Mouse (Mus musculus): Measurements from ENCODE around the gene Awat1. TPM values are rescaled to one million over a fixed set of nuclear protein-coding genes. Genes with fewer than 3 reads are reported as not detected.
A peak's percentile ranks its signal among the peaks of the same experiment; 100 is the strongest.

Gene Awat1
- polyA plus RNA-seq, 1 experiment from 2014 or later = not detected

DNA sequence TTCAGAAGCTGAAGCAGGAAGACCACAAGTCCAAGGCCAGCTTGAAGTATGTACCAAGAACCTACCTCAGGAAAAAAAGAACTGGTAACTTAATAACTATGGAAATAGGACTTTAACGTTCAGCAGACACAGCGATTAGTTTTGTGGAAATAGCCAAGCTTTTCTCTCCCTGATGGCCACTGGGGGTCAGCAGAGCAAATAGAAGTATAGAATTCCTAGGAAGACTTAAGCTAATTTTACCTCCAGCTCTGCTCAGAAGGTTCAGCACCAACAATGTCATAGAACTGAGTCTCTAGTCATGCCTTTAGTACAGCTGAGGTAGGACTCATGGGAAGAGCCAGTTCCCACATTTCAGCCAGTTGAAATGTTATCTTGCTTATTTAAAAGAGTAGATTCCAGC lies 49.3 kb downstream of the Awat1 start:
- WGBS = 62% methylated on average over 2 of the region's 2 CpGs
- H3K4me3 ChIP-seq (ENCODE audit: low read depth, low read length) = no peak overlapping the region
- H3K4me1 ChIP-seq (ENCODE audit: control insufficient read depth, insufficient read depth, low read length) = no peaks in the 10 kb centered on the region
- H3K9me3 ChIP-seq (ENCODE audit: control insufficient read depth, low read length) = no peaks in the 10 kb centered on the region
- no peak overlapping the region for H3K9ac ChIP-seq (ENCODE audit: low read length)
- peaks cover 5% of the 10 kb centered on the region for H3K27me3 ChIP-seq (ENCODE audit: control insufficient read depth, insufficient read depth, low read length)
- H3K36me3 ChIP-seq (ENCODE audit: control insufficient read depth, insufficient read depth, low read length) = peaks cover 2% of the 10 kb centered on the region; the same call in 1 of the 2 replicates
- H3K4me2 ChIP-seq = no peak overlapping the region
- DNase-seq (ENCODE audit: low spot score, missing footprints) (no peak), ATAC-seq (ENCODE audit: low FRiP score) (no peak)
- no peak overlapping the region for H3K27ac ChIP-seq (ENCODE audit: low read depth, low read length)

DNA sequence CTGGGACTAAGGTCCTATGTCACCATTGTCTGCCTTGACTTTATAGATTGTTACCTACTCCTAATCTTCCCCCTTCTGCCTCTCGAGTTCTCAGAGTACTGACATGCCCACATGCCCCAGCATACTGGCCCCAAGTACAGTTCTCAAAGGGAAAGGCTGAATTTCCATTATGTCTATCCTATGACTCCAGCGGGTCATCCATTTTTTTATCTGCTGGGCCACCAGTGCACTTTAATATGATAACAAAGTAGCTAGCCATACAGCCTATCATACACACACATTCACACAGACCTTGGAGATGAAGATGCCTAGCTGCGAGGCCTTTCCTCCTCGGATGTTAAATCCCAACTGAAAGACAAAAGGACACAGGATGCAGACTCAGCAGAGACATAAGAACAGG lies 52.2 kb downstream of the Awat1 start:
- no peaks in the 10 kb centered on the region; the same call in 1 of the 2 replicates for H3K4me1 ChIP-seq (ENCODE audit: control insufficient read depth, insufficient read depth, low read length)
- H3K27ac ChIP-seq (ENCODE audit: low read depth, low read length) = no peak overlapping the region
- H3K9ac ChIP-seq (ENCODE audit: low read length) = no peak overlapping the region
- ATAC-seq (ENCODE audit: low FRiP score) (no peak), DNase-seq (ENCODE audit: low spot score, missing footprints) (no peak)
- peaks cover 5% of the 10 kb centered on the region for H3K27me3 ChIP-seq (ENCODE audit: control insufficient read depth, insufficient read depth, low read length)
- peaks cover 2% of the 10 kb centered on the region; the same call in 1 of the 2 replicates for H3K36me3 ChIP-seq (ENCODE audit: control insufficient read depth, insufficient read depth, low read length)
- no peak overlapping the region for H3K4me2 ChIP-seq
- H3K4me3 ChIP-seq (ENCODE audit: low read depth, low read length) = no peak overlapping the region
- 88% methylated on average over 4 of the region's 4 CpGs for WGBS
- no peaks in the 10 kb centered on the region for H3K9me3 ChIP-seq (ENCODE audit: control insufficient read depth, low read length)

DNA sequence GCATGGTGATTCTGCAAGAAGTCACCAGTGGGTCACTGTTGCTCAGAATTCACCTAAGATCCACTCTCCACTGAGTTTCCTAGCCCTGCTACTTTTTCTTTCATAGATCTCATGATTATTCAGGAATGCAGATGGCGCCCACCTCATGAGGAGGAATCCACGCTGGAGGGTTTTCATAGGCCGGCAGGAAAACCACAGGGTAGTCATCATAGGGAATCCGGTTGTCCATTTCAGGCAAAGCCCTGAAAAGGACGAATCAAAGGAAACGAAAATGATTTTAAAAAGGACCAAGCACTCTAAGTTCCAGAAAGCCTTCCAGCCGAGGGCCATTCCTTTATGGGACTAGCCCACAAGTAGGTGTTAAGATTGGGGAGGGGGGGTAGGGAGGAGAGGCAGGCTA lies 53.1 kb downstream of the Awat1 start:
- DNase-seq (ENCODE audit: low spot score, missing footprints) (no peak), ATAC-seq (ENCODE audit: low FRiP score) (peak; percentile 14; the same call in 1 of the 2 replicates)
- no peaks in the 10 kb centered on the region for H3K9me3 ChIP-seq (ENCODE audit: control insufficient read depth, low read length)
- 41% methylated on average over 7 of the region's 7 CpGs for WGBS
- peaks cover 4% of the 10 kb centered on the region; the same call in 1 of the 2 replicates for H3K27me3 ChIP-seq (ENCODE audit: control insufficient read depth, insufficient read depth, low read length)
- no peak overlapping the region for H3K27ac ChIP-seq (ENCODE audit: low read depth, low read length)
- peak overlapping the region; percentile 59 for H3K4me3 ChIP-seq (ENCODE audit: low read depth, low read length)
- H3K36me3 ChIP-seq (ENCODE audit: control insufficient read depth, insufficient read depth, low read length) = peaks cover 2% of the 10 kb centered on the region; the same call in 1 of the 2 replicates
- no peaks in the 10 kb centered on the region; the same call in 1 of the 2 replicates for H3K4me1 ChIP-seq (ENCODE audit: control insufficient read depth, insufficient read depth, low read length)
- H3K4me2 ChIP-seq = peak overlapping the region; percentile 48
- H3K9ac ChIP-seq (ENCODE audit: low read length) = peak overlapping the region; percentile 57

DNA sequence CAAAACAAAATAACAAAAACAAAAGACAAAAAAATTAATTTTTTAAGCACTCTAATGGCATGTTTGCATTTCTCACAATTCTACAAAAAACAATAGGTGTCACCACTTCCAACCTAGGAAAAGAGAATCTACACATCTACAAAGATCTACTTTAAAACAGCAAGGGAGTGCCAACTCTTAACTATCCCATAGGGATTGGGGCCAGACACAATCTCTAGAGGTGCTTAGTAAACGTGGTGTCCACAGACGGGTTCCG lies 53.4 kb downstream of the Awat1 start, which contains the start of gene Kif4:
TSS of gene Kif4 (plus strand) at position 192 of the 256 bp plus-strand sequence.
- H3K4me2 ChIP-seq = peak within 1 kb of the TSS; percentile 53
- H3K9me3 ChIP-seq (ENCODE audit: control insufficient read depth, low read length) = no peaks in the 10 kb centered on the region
- DNase-seq (ENCODE audit: low spot score, missing footprints) (no peak), ATAC-seq (ENCODE audit: low FRiP score) (no peak)
- peaks cover 2% of the 10 kb centered on the region; the same call in 1 of the 2 replicates for H3K36me3 ChIP-seq (ENCODE audit: control insufficient read depth, insufficient read depth, low read length)
- WGBS = 23% methylated on average over 3 of the region's 3 CpGs
- H3K4me3 ChIP-seq (ENCODE audit: low read depth, low read length) = peak within 1 kb of the TSS; percentile 59
- no peaks in the 10 kb centered on the region; the same call in 1 of the 2 replicates for H3K4me1 ChIP-seq (ENCODE audit: control insufficient read depth, insufficient read depth, low read length)
- H3K27me3 ChIP-seq (ENCODE audit: control insufficient read depth, insufficient read depth, low read length) = peaks cover 4% of the 10 kb centered on the region; the same call in 1 of the 2 replicates
- peak within 1 kb of the TSS; percentile 73 for H3K9ac ChIP-seq (ENCODE audit: low read length)
- H3K27ac ChIP-seq (ENCODE audit: low read depth, low read length) = peak within 1 kb of the TSS; percentile 74

DNA sequence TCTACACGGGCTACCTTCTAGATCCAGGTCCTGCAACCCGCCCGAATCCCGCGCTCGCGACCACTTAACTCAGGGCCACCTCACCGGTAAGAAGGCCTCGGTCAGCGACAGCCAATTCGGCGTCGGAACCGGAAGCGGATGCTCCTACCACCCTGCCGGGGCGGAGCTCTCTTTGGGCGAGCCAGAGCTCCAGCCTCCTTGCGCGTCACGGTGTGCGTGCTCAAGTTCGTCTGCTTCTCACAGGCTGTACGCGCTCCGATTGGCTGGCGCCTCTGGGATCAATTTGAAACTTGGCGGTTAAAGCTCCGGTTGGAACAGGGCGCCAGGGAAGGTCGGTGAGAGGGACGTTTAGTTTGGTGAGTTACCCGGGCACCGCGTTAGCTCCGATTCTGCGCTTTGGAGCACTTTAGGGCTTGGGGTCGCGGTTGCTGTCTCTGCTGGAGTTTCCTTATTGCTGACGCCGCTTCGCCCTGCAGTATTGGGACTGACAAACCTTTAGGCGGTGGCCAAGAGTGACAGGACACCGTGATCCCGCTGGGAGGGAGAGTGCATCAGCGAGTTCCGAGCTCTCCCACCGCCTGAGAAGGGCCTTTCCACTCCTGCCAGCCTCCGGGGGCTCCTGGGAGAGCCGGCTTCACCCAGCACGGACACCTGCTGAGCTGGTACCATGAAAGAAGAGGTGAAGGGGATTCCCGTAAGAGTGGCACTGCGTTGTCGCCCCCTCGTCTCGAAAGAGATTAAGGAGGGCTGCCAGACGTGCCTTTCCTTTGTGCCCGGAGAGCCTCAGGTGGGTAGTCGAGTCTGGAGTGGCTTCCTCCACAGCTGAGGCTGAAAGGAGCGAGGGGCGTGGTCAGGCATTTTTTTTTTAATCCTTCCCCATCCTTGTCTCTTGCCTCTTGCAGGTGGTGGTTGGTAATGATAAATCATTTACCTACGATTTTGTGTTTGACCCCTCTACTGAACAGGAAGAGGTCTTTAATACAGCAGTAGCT lies 54.0 kb downstream of the Awat1 start, which contains the start of gene Pdzd11:
TSS of gene Pdzd11 (minus strand) at position 767 of the 992 bp plus-strand sequence.
- 22% methylated on average over 62 of the region's 62 CpGs for WGBS
- H3K4me2 ChIP-seq = peak within 1 kb of the TSS; percentile 53
- no peaks in the 10 kb centered on the region; the same call in 1 of the 2 replicates for H3K4me1 ChIP-seq (ENCODE audit: control insufficient read depth, insufficient read depth, low read length)
- H3K36me3 ChIP-seq (ENCODE audit: control insufficient read depth, insufficient read depth, low read length) = peaks cover 2% of the 10 kb centered on the region; the same call in 1 of the 2 replicates
- ATAC-seq (ENCODE audit: low FRiP score) (peak; percentile 99), DNase-seq (ENCODE audit: low spot score, missing footprints) (peak; percentile 96)
- H3K9me3 ChIP-seq (ENCODE audit: control insufficient read depth, low read length) = no peaks in the 10 kb centered on the region
- H3K27me3 ChIP-seq (ENCODE audit: control insufficient read depth, insufficient read depth, low read length) = peaks cover 4% of the 10 kb centered on the region; the same call in 1 of the 2 replicates
- H3K27ac ChIP-seq (ENCODE audit: low read depth, low read length) = peak within 1 kb of the TSS; percentile 74
- H3K9ac ChIP-seq (ENCODE audit: low read length) = peak within 1 kb of the TSS; percentile 73
- peak within 1 kb of the TSS; percentile 59 for H3K4me3 ChIP-seq (ENCODE audit: low read depth, low read length)

Other genes starting within 250 kb of the Awat1 start
- not detected in 2 replicates for gene Otud6a, start 143.2 kb upstream of the Awat1 start, polyA plus RNA-seq (2014; fragmentation: Nextera tagmentation; extraction: Ambion mirVana)
- 0.39 and 0.40 TPM in 2 replicates for gene Awat2, start 129.5 kb upstream of the Awat1 start, polyA plus RNA-seq (2014; fragmentation: Nextera tagmentation; extraction: Ambion mirVana)
- 43.1 and 43.7 TPM in 2 replicates for gene Igbp1, start 78.0 kb upstream of the Awat1 start, polyA plus RNA-seq (2014; fragmentation: Nextera tagmentation; extraction: Ambion mirVana)
- not detected in 2 replicates for gene Dgat2l6, start 47.4 kb upstream of the Awat1 start, polyA plus RNA-seq (2014; fragmentation: Nextera tagmentation; extraction: Ambion mirVana)
- not detected in 2 replicates for gene P2ry4, start 22.6 kb downstream of the Awat1 start, polyA plus RNA-seq (2014; fragmentation: Nextera tagmentation; extraction: Ambion mirVana)
- not detected in 2 replicates for gene Arr3, start 33.2 kb downstream of the Awat1 start, polyA plus RNA-seq (2014; fragmentation: Nextera tagmentation; extraction: Ambion mirVana)
- 52.3 and 58.7 TPM in 2 replicates for gene Kif4, start 53.5 kb downstream of the Awat1 start, polyA plus RNA-seq (2014; fragmentation: Nextera tagmentation; extraction: Ambion mirVana)
- gene Pdzd11, start 54.3 kb downstream of the Awat1 start, polyA plus RNA-seq (2014; fragmentation: Nextera tagmentation; extraction: Ambion mirVana) = 148 and 161 TPM in 2 replicates
- 13.7 and 19.7 TPM in 2 replicates for gene Gdpd2, start 157.6 kb downstream of the Awat1 start, polyA plus RNA-seq (2014; fragmentation: Nextera tagmentation; extraction: Ambion mirVana)
- gene Dlg3, start 195.5 kb downstream of the Awat1 start, polyA plus RNA-seq (2014; fragmentation: Nextera tagmentation; extraction: Ambion mirVana) = 7.5 and 9.7 TPM in 2 replicates